Mouse (Mus musculus): ENCODE data around the gene Olfr543. TPM values are rescaled to one million over a fixed set of nuclear protein-coding genes. Genes with fewer than 3 reads are reported as not detected.

Olfr543 gene
- polyA plus RNA-seq (2015; fragmentation: Nextera tagmentation; extraction: Ambion mirVana) = not detected in 2 replicates

GRCm38 (mm10) chr7:102481579-102481978 lies at the start of gene Olfr543:
Gene Olfr543 (minus strand): TSS chr7:102481679.
- TF ChIP-seq CTCF (IDR thresholded peaks at IDR 0.05) = no peak
- no peak for TF ChIP-seq EP300 (IDR thresholded peaks at IDR 0.05)
- DNase-seq (ENCODE audit: low spot score) = no peak
- WGBS = 82% methylated on average over 4 of the region's 4 CpGs

GRCm38 (mm10) chr7:102529052-102529451 lies 47.6 kb upstream of the Olfr543 start:
- no peaks in the 10 kb centered on the region for H3K36me3 ChIP-seq (ENCODE audit: insufficient read depth, low read length)
- 89% methylated on average over 1 of the region's 1 CpGs for WGBS
- H3K4me2 ChIP-seq (replicated peaks; ENCODE audit: low read depth, low read length) = no peak overlapping the region
- no peaks in the 10 kb centered on the region for H3K9me3 ChIP-seq (ENCODE audit: low read length)
- no peak for DNase-seq (ENCODE audit: low spot score)
- no peak overlapping the region for H3K9ac ChIP-seq (replicated peaks; ENCODE audit: low read depth)
- no peak overlapping the region for H3K27ac ChIP-seq (ENCODE audit: low read length)
- H3K27me3 ChIP-seq (replicated peaks; ENCODE audit: insufficient read depth, low read length) = no peaks in the 10 kb centered on the region
- ATAC-seq = no peak
- H3K4me1 ChIP-seq (ENCODE audit: insufficient read depth, low read depth, low read length) = no peaks in the 10 kb centered on the region
- TF ChIP-seq CTCF (IDR thresholded peaks at IDR 0.05) (no peak), EP300 (IDR thresholded peaks at IDR 0.05) (no peak)
- H3K4me3 ChIP-seq (ENCODE audit: low read depth, low read length) = no peak overlapping the region

More at GRCm38 (mm10) chr7:102481579-102481978, at the start of gene Olfr543:
- Histone ChIP-seq H3K4me3 (ENCODE audit: low read depth, low read length) (no peak within 1 kb of the TSS), H3K27ac (ENCODE audit: low read length) (no peak within 1 kb of the TSS), H3K27me3 (replicated peaks; ENCODE audit: insufficient read depth, low read length) (no peaks in the 10 kb centered on the region), H3K4me2 (replicated peaks; ENCODE audit: low read depth, low read length) (no peak within 1 kb of the TSS), H3K9ac (replicated peaks; ENCODE audit: low read depth) (no peak within 1 kb of the TSS), H3K9me3 (ENCODE audit: low read length) (no peaks in the 10 kb centered on the region), H3K36me3 (ENCODE audit: insufficient read depth, low read length) (no peaks in the 10 kb centered on the region), H3K4me1 (ENCODE audit: insufficient read depth, low read depth, low read length) (peaks cover 11% of the 10 kb centered on the region)
- ATAC-seq = no peak

DNA sequence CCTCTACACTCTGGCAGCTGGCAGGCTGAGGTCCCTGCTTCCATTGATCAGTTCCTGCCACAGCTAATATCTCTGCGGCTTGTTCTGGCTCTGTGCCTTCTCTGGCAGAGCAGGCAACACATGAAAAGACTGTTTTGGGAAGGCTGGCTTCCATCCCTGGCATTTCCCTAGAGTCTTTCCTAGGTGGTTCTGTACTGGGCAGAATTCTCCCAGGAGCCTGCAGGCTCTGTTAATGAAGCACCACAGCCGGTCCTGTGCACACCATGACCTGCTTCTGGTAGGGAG lies 35.5 kb upstream of the Olfr543 start:
- ATAC-seq (no peak), DNase-seq (ENCODE audit: low spot score) (no peak)
- Histone ChIP-seq H3K4me1 (ENCODE audit: insufficient read depth, low read depth, low read length) (no peaks in the 10 kb centered on the region), H3K4me2 (replicated peaks; ENCODE audit: low read depth, low read length) (no peak overlapping the region), H3K27ac (ENCODE audit: low read length) (no peak overlapping the region), H3K27me3 (replicated peaks; ENCODE audit: insufficient read depth, low read length) (no peaks in the 10 kb centered on the region), H3K9ac (replicated peaks; ENCODE audit: low read depth) (no peak overlapping the region), H3K4me3 (ENCODE audit: low read depth, low read length) (no peak overlapping the region), H3K36me3 (ENCODE audit: insufficient read depth, low read length) (no peaks in the 10 kb centered on the region), H3K9me3 (ENCODE audit: low read length) (no peaks in the 10 kb centered on the region)
- WGBS = 68% methylated on average over 2 of the region's 2 CpGs
- TF ChIP-seq EP300 (IDR thresholded peaks at IDR 0.05) (no peak), CTCF (IDR thresholded peaks at IDR 0.05) (no peak)

GRCm38 (mm10) chr7:102516261-102517050 lies 35.0 kb upstream of the Olfr543 start:
- WGBS = 37% methylated on average over 10 of the region's 10 CpGs
- no peaks in the 10 kb centered on the region for H3K36me3 ChIP-seq (ENCODE audit: insufficient read depth, low read length)
- no peaks in the 10 kb centered on the region for H3K9me3 ChIP-seq (ENCODE audit: low read length)
- H3K9ac ChIP-seq (replicated peaks; ENCODE audit: low read depth) = no peak overlapping the region
- no peak overlapping the region for H3K27ac ChIP-seq (ENCODE audit: low read length)
- no peaks in the 10 kb centered on the region for H3K27me3 ChIP-seq (replicated peaks; ENCODE audit: insufficient read depth, low read length)
- no peaks in the 10 kb centered on the region for H3K4me1 ChIP-seq (ENCODE audit: insufficient read depth, low read depth, low read length)
- TF ChIP-seq CTCF (IDR thresholded peaks at IDR 0.05) (no peak), EP300 (IDR thresholded peaks at IDR 0.05) (no peak)
- ATAC-seq = peak; percentile 37
- DNase-seq (ENCODE audit: low spot score) = peak; percentile 34
- no peak overlapping the region for H3K4me3 ChIP-seq (ENCODE audit: low read depth, low read length)
- no peak overlapping the region for H3K4me2 ChIP-seq (replicated peaks; ENCODE audit: low read depth, low read length)

DNA sequence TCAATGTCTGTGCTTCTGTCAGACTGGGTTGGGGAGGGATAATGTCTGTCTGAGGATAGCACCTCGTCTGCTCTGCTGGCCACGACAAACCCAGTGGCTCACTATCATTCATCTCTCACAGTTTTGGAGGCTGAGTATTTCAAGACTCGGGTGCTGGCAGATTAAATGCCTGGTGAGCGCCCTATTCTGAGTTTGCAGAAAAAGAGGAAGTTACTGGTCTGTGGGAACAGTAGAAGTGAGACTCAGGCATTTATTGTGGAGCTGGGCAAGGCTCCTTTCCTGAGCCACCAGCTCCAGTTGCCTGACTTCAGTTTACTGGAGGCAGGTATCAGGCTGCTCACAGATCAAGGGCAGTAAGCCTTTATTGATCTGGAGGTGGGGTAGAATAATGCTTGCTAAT lies 32.7 kb upstream of the Olfr543 start:
- no peaks in the 10 kb centered on the region for H3K9me3 ChIP-seq (ENCODE audit: low read length)
- ATAC-seq (no peak), DNase-seq (ENCODE audit: low spot score) (no peak)
- H3K27me3 ChIP-seq (replicated peaks; ENCODE audit: insufficient read depth, low read length) = no peaks in the 10 kb centered on the region
- 49% methylated on average over 4 of the region's 4 CpGs for WGBS
- no peak for TF ChIP-seq CTCF (IDR thresholded peaks at IDR 0.05)
- no peak for TF ChIP-seq EP300 (IDR thresholded peaks at IDR 0.05)
- H3K4me3 ChIP-seq (ENCODE audit: low read depth, low read length) = no peak overlapping the region
- H3K9ac ChIP-seq (replicated peaks; ENCODE audit: low read depth) = no peak overlapping the region
- H3K4me1 ChIP-seq (ENCODE audit: insufficient read depth, low read depth, low read length) = no peaks in the 10 kb centered on the region
- H3K27ac ChIP-seq (ENCODE audit: low read length) = no peak overlapping the region
- no peaks in the 10 kb centered on the region for H3K36me3 ChIP-seq (ENCODE audit: insufficient read depth, low read length)
- H3K4me2 ChIP-seq (replicated peaks; ENCODE audit: low read depth, low read length) = no peak overlapping the region

- 1% methylated on average over 48 of the region's 54 CpGs for WGBS
- DNase-seq (ENCODE audit: low spot score) (peak; percentile 81), ATAC-seq (peak; percentile 95)
- Histone ChIP-seq H3K9ac (replicated peaks; ENCODE audit: low read depth) (peak overlapping the region; percentile 43), H3K4me3 (ENCODE audit: low read depth, low read length) (peak overlapping the region; percentile 31; the same call in 1 of the 2 replicates), H3K4me2 (replicated peaks; ENCODE audit: low read depth, low read length) (peak overlapping the region; percentile 91), H3K36me3 (ENCODE audit: insufficient read depth, low read length) (no peaks in the 10 kb centered on the region), H3K27ac (ENCODE audit: low read length) (no peak overlapping the region), H3K4me1 (ENCODE audit: insufficient read depth, low read depth, low read length) (no peaks in the 10 kb centered on the region), H3K9me3 (ENCODE audit: low read length) (no peaks in the 10 kb centered on the region), H3K27me3 (replicated peaks; ENCODE audit: insufficient read depth, low read length) (no peaks in the 10 kb centered on the region)
- TF ChIP-seq EP300 (IDR thresholded peaks at IDR 0.05) (no peak), CTCF (IDR thresholded peaks at IDR 0.05) (peak; percentile 85)
Observed at GRCm38 (mm10) chr7:102512814-102513435, 31.4 kb upstream of the Olfr543 start.
